Mouse (Mus musculus): Measurements from ENCODE around the gene Dlg3. TPM values are rescaled to one million over a fixed set of nuclear protein-coding genes. Genes with fewer than 3 reads are reported as not detected.
A peak's percentile ranks its signal among the peaks of the same experiment; 100 is the strongest.

Gene Dlg3
- polyA plus RNA-seq (2015; fragmentation: Nextera tagmentation; extraction: Ambion mirVana): 2.2 and 2.3 TPM in 2 replicates

GRCm38 (mm10) chrX:100767181-100767884 is at the start of gene Dlg3:
Gene Dlg3, plus strand, starts transcription at chrX:100767722.
- no peak for DNase-seq (ENCODE audit: low spot score)

- DNase-seq (ENCODE audit: low spot score): no peak
Observed at GRCm38 (mm10) chrX:100728947-100729346, 38.6 kb upstream of the Dlg3 start.

- DNase-seq (ENCODE audit: low spot score): no peak
Observed at GRCm38 (mm10) chrX:100729665-100730188, 37.8 kb upstream of the Dlg3 start, which contains the start of gene Gdpd2. Gene Gdpd2, plus strand, starts transcription at chrX:100729873.

- DNase-seq (ENCODE audit: low spot score): no peak
Observed at GRCm38 (mm10) chrX:100730266-100730665, 37.3 kb upstream of the Dlg3 start.

GRCm38 (mm10) chrX:100734359-100734758 is 33.2 kb upstream of the Dlg3 start:
- no peak for DNase-seq (ENCODE audit: low spot score)

- DNase-seq (ENCODE audit: low spot score): no peak
Observed at GRCm38 (mm10) chrX:100738918-100739317, 28.6 kb upstream of the Dlg3 start.

GRCm38 (mm10) chrX:100739443-100739842 is 28.1 kb upstream of the Dlg3 start:
- DNase-seq (ENCODE audit: low spot score): no peak

- no peak for DNase-seq (ENCODE audit: low spot score)
Observed at GRCm38 (mm10) chrX:100740785-100741184, 26.7 kb upstream of the Dlg3 start.

- peak; percentile 51 for DNase-seq (ENCODE audit: low spot score)
Observed at GRCm38 (mm10) chrX:100741940-100742339, 25.6 kb upstream of the Dlg3 start.

- DNase-seq (ENCODE audit: low spot score): no peak
Observed at GRCm38 (mm10) chrX:100765855-100766254, 1.7 kb upstream of the Dlg3 start.

GRCm38 (mm10) chrX:100767885-100768626 is 534 bp downstream of the Dlg3 start:
- no peak for DNase-seq (ENCODE audit: low spot score)

GRCm38 (mm10) chrX:100769281-100769680 is 1.8 kb downstream of the Dlg3 start:
- DNase-seq (ENCODE audit: low spot score): no peak

GRCm38 (mm10) chrX:100774341-100774811 is 6.9 kb downstream of the Dlg3 start:
- DNase-seq (ENCODE audit: low spot score): peak; percentile 71

GRCm38 (mm10) chrX:100775405-100775804 is 7.9 kb downstream of the Dlg3 start:
- no peak for DNase-seq (ENCODE audit: low spot score)

- peak; percentile 49 for DNase-seq (ENCODE audit: low spot score)
Observed at GRCm38 (mm10) chrX:100776494-100776893, 9.0 kb downstream of the Dlg3 start.

GRCm38 (mm10) chrX:100776985-100777654 is 9.6 kb downstream of the Dlg3 start:
- DNase-seq (ENCODE audit: low spot score): peak; percentile 83

- peak; percentile 11 for DNase-seq (ENCODE audit: low spot score)
Observed at GRCm38 (mm10) chrX:100777655-100778234, 10.2 kb downstream of the Dlg3 start.

GRCm38 (mm10) chrX:100778397-100778796 is 10.9 kb downstream of the Dlg3 start:
- no peak for DNase-seq (ENCODE audit: low spot score)

- DNase-seq (ENCODE audit: low spot score): peak; percentile 16
Observed at GRCm38 (mm10) chrX:100789322-100789721, 21.8 kb downstream of the Dlg3 start.

GRCm38 (mm10) chrX:100796041-100796740 is 28.7 kb downstream of the Dlg3 start:
- DNase-seq (ENCODE audit: low spot score): no peak

- DNase-seq (ENCODE audit: low spot score): no peak
Observed at GRCm38 (mm10) chrX:100796741-100797090, 29.2 kb downstream of the Dlg3 start.

All from thymus, postnatal 0 days (tissue).